In genomic region chr2:133252131-133252530, GRCm38 (mm10) we compare ENCODE assay signal across 24 mouse cellular contexts.
"Had no signal": no experiment of that assay in that cellular context is flagged by ENCODE, and none has a peak within 500 bp of the region (broad histone marks: within the 10 kb centered on the region; RNA-seq: fewer than 3 reads in every experiment).

No protein-coding gene starts in this region.

- H3K4me3 ChIP-seq: kidney, embryonic 15.5 days; left cerebral cortex, adult 2 months; limb, embryonic 10.5 days; limb, embryonic 13.5 days; liver, embryonic 12.5 days; liver, embryonic 15.5 days; lung, embryonic 15.5 days; megakaryocyte, embryonic 14.5 days; midbrain, embryonic 10.5 days; midbrain, embryonic 13.5 days; myocyte; neural tube, embryonic 13.5 days; stomach, embryonic 15.5 days had no signal

- H3K4me1 ChIP-seq: kidney, embryonic 15.5 days; limb, embryonic 10.5 days; limb, embryonic 13.5 days; liver, embryonic 12.5 days; liver, embryonic 15.5 days; lung, embryonic 15.5 days; megakaryocyte, embryonic 14.5 days; midbrain, embryonic 10.5 days; midbrain, embryonic 13.5 days; neural tube, embryonic 13.5 days; stomach, embryonic 15.5 days had no signal

- H3K9me3 ChIP-seq: kidney, embryonic 15.5 days; limb, embryonic 10.5 days; limb, embryonic 13.5 days; liver, embryonic 12.5 days; liver, embryonic 15.5 days; lung, embryonic 15.5 days; midbrain, embryonic 10.5 days; midbrain, embryonic 13.5 days; neural tube, embryonic 13.5 days; stomach, embryonic 15.5 days had no signal

- H3K27me3 ChIP-seq: kidney, embryonic 15.5 days; limb, embryonic 13.5 days; liver, embryonic 12.5 days; liver, embryonic 15.5 days; lung, embryonic 15.5 days; megakaryocyte, embryonic 14.5 days; midbrain, embryonic 13.5 days; neural tube, embryonic 13.5 days; stomach, embryonic 15.5 days had no signal

- H3K36me3 ChIP-seq: kidney, embryonic 15.5 days; limb, embryonic 10.5 days; limb, embryonic 13.5 days; liver, embryonic 12.5 days; liver, embryonic 15.5 days; lung, embryonic 15.5 days; midbrain, embryonic 10.5 days; midbrain, embryonic 13.5 days; neural tube, embryonic 13.5 days; stomach, embryonic 15.5 days had no signal

- DNase-seq: kidney, postnatal 10 days; kidney, postnatal 36 days; layer of hippocampus, postnatal 36 days; liver; lung, adult 18-20 months; lung, postnatal 10 days; lung, postnatal 36 days; retina, postnatal 1 day; right cerebral cortex, postnatal 25 days; spleen, adult 18-20 months; thymus, postnatal 25 days had no signal

- H3K27ac ChIP-seq: kidney, embryonic 15.5 days; left cerebral cortex, adult 2 months; limb, embryonic 10.5 days; limb, embryonic 13.5 days; liver, embryonic 12.5 days; liver, embryonic 15.5 days; lung, embryonic 15.5 days; midbrain, embryonic 10.5 days; midbrain, embryonic 13.5 days; neural tube, embryonic 13.5 days; stomach, embryonic 15.5 days had no signal
